Comparison of ENCODE assay signal across 26 mouse cellular contexts in the genomic region with DNA sequence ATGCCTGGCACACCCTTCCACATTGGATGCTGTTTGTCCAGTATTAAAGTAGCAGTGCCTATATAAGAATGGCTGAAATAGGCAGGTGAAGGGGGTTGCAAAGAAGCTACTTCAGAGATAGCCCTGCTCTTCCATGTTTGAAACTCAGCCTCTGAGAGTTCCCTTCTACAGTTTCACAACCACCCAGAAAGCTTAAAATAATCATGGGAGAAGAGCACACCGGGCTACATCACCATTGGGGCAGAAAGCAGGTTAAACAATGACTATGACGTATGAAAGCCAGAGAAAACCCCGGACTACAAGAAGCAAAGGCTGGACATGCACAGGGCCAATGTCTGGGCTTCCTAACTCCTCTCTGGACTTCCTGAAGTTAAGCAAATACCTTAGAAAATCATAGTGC.
A peak's percentile ranks its signal among the peaks of the same experiment; 100 is the strongest.
DNase-seq lines count a peak whose midpoint lies in the region; ATAC-seq and TF ChIP-seq lines count a peak whose summit lies in the region.
"Had no signal": no experiment of that assay in that cellular context is flagged by ENCODE, and none has a peak within 500 bp of the region (broad histone marks: within the 10 kb centered on the region; RNA-seq: fewer than 3 reads in every experiment).

No protein-coding gene starts in this region.

- 51% methylated on average over 3 of the region's 3 CpGs for whole genome bisulfite sequencing in liver, embryonic 16.5 days (ENCODE audit: insufficient replicate concordance)
- WGBS in small intestine, adult 2 months: 30% methylated on average over 3 of the region's 3 CpGs
- WGBS in forebrain, embryonic 16.5 days: 91% methylated on average over 3 of the region's 3 CpGs

- no peaks in the 10 kb centered on the region for H3K9me3 ChIP-seq in liver, embryonic 16.5 days (replicated peaks; ENCODE audit: control insufficient read depth, low read length)
- no peaks in the 10 kb centered on the region for H3K9me3 ChIP-seq in forebrain, embryonic 16.5 days (ENCODE audit: control insufficient read depth, low read length)
- H3K9me3 ChIP-seq: embryonic facial prominence, embryonic 10.5 days; embryonic facial prominence, embryonic 13.5 days; forebrain, embryonic 12.5 days; forebrain, embryonic 15.5 days; heart, embryonic 10.5 days; hindbrain, embryonic 12.5 days; hindbrain, embryonic 15.5 days had no signal

- H3K27ac ChIP-seq in liver, embryonic 16.5 days (ENCODE audit: low read length): no peak overlapping the region
- peak overlapping the region; percentile 36; the same call in 1 of the 2 replicates for H3K27ac ChIP-seq in small intestine, adult 2 months (ENCODE audit: insufficient read depth, low read depth, low read length)
- H3K27ac ChIP-seq in forebrain, embryonic 16.5 days (ENCODE audit: low read length): no peak overlapping the region
- H3K27ac ChIP-seq: embryonic facial prominence, embryonic 10.5 days; embryonic facial prominence, embryonic 13.5 days; forebrain, embryonic 12.5 days; forebrain, embryonic 15.5 days; heart, adult 2 months; heart, embryonic 10.5 days; hindbrain, embryonic 12.5 days; hindbrain, embryonic 15.5 days had no signal

- peak; percentile 26 for DNase-seq in kidney, adult 9 months
- no peak for DNase-seq in kidney, postnatal 4 days
- no peak for DNase-seq in liver
- DNase-seq: adrenal gland, adult 8-10 months; adrenal gland, postnatal 25 days; cerebellum, adult 11-12 months; cerebellum, adult 8-10 months; cerebellum, postnatal 10 days; cerebellum, postnatal 36 days; embryo, embryonic 11 days; gastrocnemius, postnatal 10 days; gastrocnemius, postnatal 36 days; heart, adult 2 months had no signal

- H3K4me2 ChIP-seq in liver, embryonic 16.5 days (ENCODE audit: low read depth, low read length): no peak overlapping the region
- H3K4me2 ChIP-seq in forebrain, embryonic 16.5 days (ENCODE audit: low read length): no peak overlapping the region
- H3K4me2 ChIP-seq: embryonic facial prominence, embryonic 13.5 days; forebrain, embryonic 12.5 days; forebrain, embryonic 15.5 days; hindbrain, embryonic 12.5 days; hindbrain, embryonic 15.5 days had no signal

- H3K4me1 ChIP-seq in liver, embryonic 16.5 days (ENCODE audit: control insufficient read depth, low read depth, low read length): peaks cover 11% of the 10 kb centered on the region; the same call in 1 of the 2 replicates
- peaks cover 22% of the 10 kb centered on the region for H3K4me1 ChIP-seq in small intestine, adult 2 months (ENCODE audit: control insufficient read depth, insufficient read depth, insufficient read length, low read length)
- peaks cover 15% of the 10 kb centered on the region for H3K4me1 ChIP-seq in forebrain, embryonic 16.5 days (replicated peaks; ENCODE audit: control insufficient read depth, insufficient read depth, low read length)

- no peak overlapping the region for H3K9ac ChIP-seq in liver, embryonic 16.5 days (ENCODE audit: low read depth, low read length)
- no peak overlapping the region for H3K9ac ChIP-seq in forebrain, embryonic 16.5 days (replicated peaks; ENCODE audit: low read depth, low read length)
- H3K9ac ChIP-seq: embryonic facial prominence, embryonic 13.5 days; forebrain, embryonic 12.5 days; forebrain, embryonic 15.5 days; hindbrain, embryonic 12.5 days; hindbrain, embryonic 15.5 days had no signal

- no peak for TF ChIP-seq CTCF in small intestine, adult 2 months (IDR thresholded peaks at IDR 0.05; ENCODE audit: extremely low read depth, insufficient read length, insufficient replicate concordance, low read depth, low read length)

- no peaks in the 10 kb centered on the region for H3K27me3 ChIP-seq in liver, embryonic 16.5 days (ENCODE audit: control insufficient read depth, insufficient read depth, low read depth, low read length)
- no peaks in the 10 kb centered on the region for H3K27me3 ChIP-seq in small intestine, adult 2 months (ENCODE audit: control insufficient read depth, insufficient read depth, low read length)
- H3K27me3 ChIP-seq in forebrain, embryonic 16.5 days (replicated peaks; ENCODE audit: control insufficient read depth, insufficient read depth, low read length): no peaks in the 10 kb centered on the region
- H3K27me3 ChIP-seq: forebrain, embryonic 12.5 days; forebrain, embryonic 15.5 days; hindbrain, embryonic 12.5 days; hindbrain, embryonic 15.5 days had no signal

- H3K4me3 ChIP-seq in liver, embryonic 16.5 days (ENCODE audit: low read depth, low read length): no peak overlapping the region
- no peak overlapping the region for H3K4me3 ChIP-seq in small intestine, adult 2 months (ENCODE audit: low read depth, low read length)
- H3K4me3 ChIP-seq in forebrain, embryonic 16.5 days (replicated peaks; ENCODE audit: low read length): no peak overlapping the region
- H3K4me3 ChIP-seq: embryonic facial prominence, embryonic 10.5 days; embryonic facial prominence, embryonic 13.5 days; erythroblast, embryonic 14.5 days; forebrain, embryonic 12.5 days; forebrain, embryonic 15.5 days; heart, adult 2 months; heart, embryonic 10.5 days; hindbrain, embryonic 12.5 days; hindbrain, embryonic 15.5 days had no signal

- H3K36me3 ChIP-seq in liver, embryonic 16.5 days (ENCODE audit: control insufficient read depth, insufficient read depth): no peaks in the 10 kb centered on the region
- H3K36me3 ChIP-seq in small intestine, adult 2 months (ENCODE audit: control insufficient read depth, insufficient read depth, low read length): no peaks in the 10 kb centered on the region
- H3K36me3 ChIP-seq in forebrain, embryonic 16.5 days (ENCODE audit: control insufficient read depth, insufficient read depth): no peaks in the 10 kb centered on the region
- H3K36me3 ChIP-seq: embryonic facial prominence, embryonic 10.5 days; embryonic facial prominence, embryonic 13.5 days; forebrain, embryonic 12.5 days; forebrain, embryonic 15.5 days; heart, embryonic 10.5 days; hindbrain, embryonic 12.5 days; hindbrain, embryonic 15.5 days had no signal

- no peak for TF ChIP-seq POLR2A in small intestine, adult 2 months (IDR thresholded peaks at IDR 0.05; ENCODE audit: low read depth, low read length)

- 0 out of 2 replicates have a peak, but pooled peaks have one; percentile 7 for ATAC-seq in liver, embryonic 16.5 days (ENCODE audit: low read depth)
- ATAC-seq in forebrain, embryonic 16.5 days: no peak
- ATAC-seq: activated CD4-positive, CD25-positive, alpha-beta regulatory T cell, adult 4 months; CD4-positive, CD25-positive, alpha-beta regulatory T cell, adult 4 months; forebrain, embryonic 15.5 days had no signal
